Mouse (Mus musculus) embryonic facial prominence, embryonic 10.5 days (tissue): ENCODE measurements around the gene Arrb1. TPM values are rescaled to one million over a fixed set of nuclear protein-coding genes. Genes with fewer than 3 reads are reported as not detected.

Experiments
- DNase-seq: peaks from one replicate; pipeline ENCODE4 v3.0.0-alpha.2; 2017; ENCODE audit warnings: low spot score
- H3K27ac ChIP-seq: fragments of 300-500 bp; sonication (generic); replicated peaks from 2 replicates; pipeline ENCODE4 v1.5.1; 2016; ENCODE audit warnings: mild to moderate bottlenecking
- H3K27me3 ChIP-seq: fragments of 300-500 bp; sonication (generic); replicated peaks from 2 replicates; pipeline ENCODE4 v1.6.1; 2016; ENCODE audit warnings: low read depth, mild to moderate bottlenecking; ENCODE audit not compliant: poor library complexity, severe bottlenecking
- H3K36me3 ChIP-seq: fragments of 300-500 bp; sonication (generic); replicated peaks from 2 replicates; pipeline ENCODE4 v1.6.1; 2016; ENCODE audit warnings: mild to moderate bottlenecking, moderate library complexity
- H3K4me1 ChIP-seq: fragments of 300-500 bp; sonication (generic); 2 replicates; pipeline ENCODE4 v1.6.1; 2016
- H3K4me3 ChIP-seq: fragments of 300-500 bp; sonication (generic); 2 replicates; pipeline ENCODE4 v1.5.1; 2016; ENCODE audit warnings: mild to moderate bottlenecking, moderate library complexity
- H3K9me3 ChIP-seq: fragments of 300-500 bp; sonication (generic); 2 replicates; pipeline ENCODE4 v1.6.1; 2016; ENCODE audit warnings: mild to moderate bottlenecking
- WGBS: fragments of 180-500 bp; shearing (Covaris S2); methylation state at CpG from one replicate; pipeline ENCODE4 v1.1.7; 2016; 5-methylcytosine and 5-hydroxymethylcytosine counted together
- polyA plus RNA-seq: library from polyadenylated mRNA; unstranded; fragments of >200 nt; fragmentation: Nextera tagmentation; extraction: Ambion mirVana; gene quantifications from 2 replicates; pipeline ENCODE4 v1.2.1, GENCODE M21; 2016

Gene Arrb1
- polyA plus RNA-seq, 1 experiment from 2014 or later, result 12.6 TPM

GRCm38 (mm10) chr7:99618860-99619259 is 83.6 kb downstream of the Arrb1 start:
- Histone ChIP-seq H3K27ac (no peak overlapping the region), H3K4me1 (peaks cover 9% of the 10 kb centered on the region), H3K9me3 (no peaks in the 10 kb centered on the region), H3K36me3 (no peaks in the 10 kb centered on the region), H3K4me3 (no peak overlapping the region), H3K27me3 (peaks cover 44% of the 10 kb centered on the region)
- DNase-seq, result no peak
- WGBS, result 12% methylated on average over 3 of the region's 3 CpGs

- H3K27me3 ChIP-seq, result peaks cover 100% of the 10 kb centered on the region
- peak overlapping the region; percentile 63 for H3K4me3 ChIP-seq
- H3K27ac ChIP-seq, result no peak overlapping the region; the same call in 1 of the 2 replicates
Measured at GRCm38 (mm10) chr7:99625722-99626375, 90.6 kb downstream of the Arrb1 start.

DNA sequence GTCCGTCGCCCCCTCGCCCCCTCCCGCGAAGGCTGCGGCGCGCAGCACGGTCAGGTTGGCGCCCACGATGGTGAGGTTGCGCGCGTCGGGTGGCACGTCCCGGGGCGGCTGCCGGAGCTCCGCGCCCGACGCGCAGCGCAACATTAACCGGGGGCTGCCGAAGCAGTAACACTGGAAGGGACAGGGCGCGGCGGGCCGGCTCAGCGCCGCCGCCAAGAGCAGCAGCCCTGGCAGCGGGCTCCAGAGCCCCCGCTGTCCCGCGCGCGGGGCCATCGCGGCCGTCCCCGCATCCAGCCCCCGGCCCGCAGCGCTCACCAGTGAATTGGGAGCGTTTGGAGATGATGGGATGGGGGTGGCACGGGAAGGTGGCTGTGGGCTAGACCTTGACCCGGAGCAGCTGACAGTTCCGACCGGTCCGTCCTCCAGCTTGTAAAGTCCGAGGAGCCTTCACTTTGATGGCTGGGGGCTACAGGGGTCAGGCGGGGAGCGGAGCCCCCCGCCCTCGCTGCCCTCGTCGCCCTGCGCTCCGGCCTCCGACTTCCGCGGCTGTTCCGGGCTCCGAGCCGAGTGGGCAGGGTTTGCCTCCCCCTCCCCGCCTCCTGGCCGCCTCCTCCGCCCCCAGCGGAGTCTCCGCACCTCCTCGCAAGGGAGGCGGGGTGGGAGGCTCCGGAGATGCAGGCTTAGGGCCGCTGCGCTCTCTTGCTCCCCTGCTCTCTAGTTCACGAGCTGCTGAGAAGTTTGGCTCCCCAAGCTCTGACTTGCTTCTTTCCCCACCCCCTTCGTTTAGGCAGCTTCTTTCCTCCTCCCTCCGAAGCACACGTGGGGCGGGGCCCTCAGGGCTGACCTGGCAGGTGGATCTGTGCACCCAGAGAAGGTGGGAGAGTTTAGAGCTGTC is 91.4 kb downstream of the Arrb1 start, which contains the start of gene Tpbgl:
Gene Tpbgl (minus strand): TSS at position 728 of the 895 bp plus-strand sequence.
- H3K36me3 ChIP-seq, result no peaks in the 10 kb centered on the region
- DNase-seq, result peak; percentile 61
- H3K27ac ChIP-seq, result no peak within 1 kb of the TSS; the same call in 1 of the 2 replicates
- peaks cover 27% of the 10 kb centered on the region for H3K4me1 ChIP-seq
- WGBS, result under 1% methylated on average over 83 of the region's 83 CpGs
- peaks cover 100% of the 10 kb centered on the region for H3K27me3 ChIP-seq
- H3K9me3 ChIP-seq, result no peaks in the 10 kb centered on the region
- H3K4me3 ChIP-seq, result peak within 1 kb of the TSS; percentile 63

More at GRCm38 (mm10) chr7:99625722-99626375, 90.6 kb downstream of the Arrb1 start:
- under 1% methylated on average over 81 of the region's 81 CpGs for WGBS
- Histone ChIP-seq H3K9me3 (no peaks in the 10 kb centered on the region), H3K36me3 (no peaks in the 10 kb centered on the region), H3K4me1 (peaks cover 32% of the 10 kb centered on the region)
- peak; percentile 92 for DNase-seq

DNA sequence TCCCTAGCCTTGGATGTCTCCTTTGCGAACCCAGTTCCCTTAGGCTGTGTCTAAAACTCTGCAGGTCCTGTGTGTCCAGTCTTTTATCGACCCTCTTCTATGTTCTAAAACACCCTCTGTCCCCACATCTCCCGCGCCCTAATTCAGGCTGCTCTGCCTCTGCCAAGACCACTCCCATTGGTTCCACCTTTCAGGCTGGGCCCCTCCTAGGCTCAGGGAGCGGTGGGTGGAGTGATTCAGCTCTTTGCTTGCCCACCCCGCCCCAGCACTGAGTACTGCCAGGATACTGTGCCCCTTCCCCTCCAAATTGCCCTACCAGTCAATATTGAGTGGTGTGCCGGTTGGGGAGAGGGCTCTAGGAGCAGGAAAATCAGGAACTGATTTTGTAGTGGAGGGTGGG is 92.1 kb downstream of the Arrb1 start:
- DNase-seq, result no peak
- no peaks in the 10 kb centered on the region for H3K9me3 ChIP-seq
- no peak overlapping the region for H3K27ac ChIP-seq
- H3K27me3 ChIP-seq, result peaks cover 95% of the 10 kb centered on the region
- WGBS, result 5% methylated on average over 7 of the region's 7 CpGs
- peaks cover 24% of the 10 kb centered on the region for H3K4me1 ChIP-seq
- H3K4me3 ChIP-seq, result peak overlapping the region; percentile 63
- H3K36me3 ChIP-seq, result no peaks in the 10 kb centered on the region

DNA sequence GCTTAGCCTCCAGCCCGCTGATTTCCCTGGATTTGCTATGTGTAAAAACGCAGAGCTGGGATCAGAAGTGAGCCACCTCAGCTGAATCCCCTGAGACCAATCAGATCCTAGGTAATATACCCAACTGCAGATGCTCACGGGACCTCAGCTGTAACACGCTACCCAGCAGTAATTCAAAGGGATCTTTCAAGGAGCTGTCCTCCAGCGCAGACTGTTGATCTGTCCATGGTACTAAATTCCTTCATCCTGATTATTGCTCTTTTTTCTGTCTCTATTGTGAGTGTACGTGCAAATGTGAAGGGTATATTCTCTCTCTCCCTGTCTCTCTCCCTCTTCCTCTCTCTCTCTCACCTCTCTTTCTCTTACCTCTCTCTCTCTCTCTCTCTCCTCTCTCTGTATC is 97.0 kb downstream of the Arrb1 start:
- Histone ChIP-seq H3K36me3 (no peaks in the 10 kb centered on the region), H3K9me3 (no peaks in the 10 kb centered on the region), H3K27ac (no peak overlapping the region), H3K4me1 (peaks cover 5% of the 10 kb centered on the region), H3K27me3 (peaks cover 71% of the 10 kb centered on the region), H3K4me3 (no peak overlapping the region)
- WGBS, result 13% methylated on average over 6 of the region's 6 CpGs
- no peak for DNase-seq

- Histone ChIP-seq H3K36me3 (no peaks in the 10 kb centered on the region), H3K9me3 (no peaks in the 10 kb centered on the region), H3K27me3 (peaks cover 53% of the 10 kb centered on the region), H3K4me1 (0 out of 2 replicates have a peak, but pooled peaks cover 3% of the 10 kb centered on the region), H3K4me3 (no peak overlapping the region), H3K27ac (no peak overlapping the region)
- no peak for DNase-seq
- WGBS, result 67% methylated on average over 8 of the region's 8 CpGs
Measured at GRCm38 (mm10) chr7:99633966-99634665, 98.8 kb downstream of the Arrb1 start.

DNA sequence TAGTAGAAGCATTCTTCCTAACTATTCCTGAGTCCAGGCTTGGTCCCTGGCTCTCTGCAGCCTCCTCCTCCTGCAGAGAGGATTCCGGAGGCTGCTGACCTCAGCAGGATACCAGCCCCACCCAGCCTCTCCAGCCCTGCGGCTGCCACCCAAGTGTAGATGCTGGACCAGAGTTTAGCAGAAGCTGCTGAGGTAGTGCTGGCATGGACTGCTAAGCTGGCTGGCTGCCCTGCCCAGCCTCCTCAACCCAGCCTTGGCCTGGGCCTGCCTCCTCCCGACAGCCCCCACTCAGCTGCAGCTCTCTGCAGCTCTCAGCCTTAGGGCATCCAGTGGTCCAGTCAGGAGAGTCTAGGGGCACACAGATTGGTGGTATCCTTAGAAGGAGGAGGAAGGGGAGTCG is 106.0 kb downstream of the Arrb1 start:
- no peak for DNase-seq
- no peak overlapping the region for H3K4me3 ChIP-seq
- no peak overlapping the region for H3K27ac ChIP-seq

GRCm38 (mm10) chr7:99642078-99642477 is 106.8 kb downstream of the Arrb1 start:
- Histone ChIP-seq H3K27ac (no peak overlapping the region), H3K4me1 (peaks cover 12% of the 10 kb centered on the region; the same call in 1 of the 2 replicates), H3K9me3 (no peaks in the 10 kb centered on the region), H3K27me3 (peaks cover 28% of the 10 kb centered on the region), H3K36me3 (no peaks in the 10 kb centered on the region), H3K4me3 (no peak overlapping the region)
- 57% methylated on average over 3 of the region's 3 CpGs for WGBS
- no peak for DNase-seq

More for the DNA sequence above, 106.0 kb downstream of the Arrb1 start:
- WGBS, result 39% methylated on average over 4 of the region's 4 CpGs
- no peaks in the 10 kb centered on the region for H3K9me3 ChIP-seq
- peaks cover 12% of the 10 kb centered on the region; the same call in 1 of the 2 replicates for H3K4me1 ChIP-seq
- H3K27me3 ChIP-seq, result peaks cover 36% of the 10 kb centered on the region
- no peaks in the 10 kb centered on the region for H3K36me3 ChIP-seq

GRCm38 (mm10) chr7:99644701-99645100 is 109.4 kb downstream of the Arrb1 start:
- H3K4me3 ChIP-seq, result no peak overlapping the region
- DNase-seq, result no peak
- H3K9me3 ChIP-seq, result no peaks in the 10 kb centered on the region
- whole genome bisulfite sequencing, result 83% methylated on average over 7 of the region's 7 CpGs
- H3K27me3 ChIP-seq, result peaks cover 26% of the 10 kb centered on the region
- no peak overlapping the region for H3K27ac ChIP-seq
- H3K36me3 ChIP-seq, result no peaks in the 10 kb centered on the region
- H3K4me1 ChIP-seq, result peaks cover 10% of the 10 kb centered on the region; the same call in 1 of the 2 replicates

- WGBS, result 6% methylated on average over 6 of the region's 6 CpGs
- no peak overlapping the region for H3K27ac ChIP-seq
- no peak overlapping the region for H3K4me3 ChIP-seq
- peak; percentile 77 for DNase-seq
- no peaks in the 10 kb centered on the region for H3K9me3 ChIP-seq
- H3K36me3 ChIP-seq, result no peaks in the 10 kb centered on the region
- H3K4me1 ChIP-seq, result no peaks in the 10 kb centered on the region
- H3K27me3 ChIP-seq, result no peaks in the 10 kb centered on the region
Measured at GRCm38 (mm10) chr7:99648623-99649022, 113.4 kb downstream of the Arrb1 start.

DNA sequence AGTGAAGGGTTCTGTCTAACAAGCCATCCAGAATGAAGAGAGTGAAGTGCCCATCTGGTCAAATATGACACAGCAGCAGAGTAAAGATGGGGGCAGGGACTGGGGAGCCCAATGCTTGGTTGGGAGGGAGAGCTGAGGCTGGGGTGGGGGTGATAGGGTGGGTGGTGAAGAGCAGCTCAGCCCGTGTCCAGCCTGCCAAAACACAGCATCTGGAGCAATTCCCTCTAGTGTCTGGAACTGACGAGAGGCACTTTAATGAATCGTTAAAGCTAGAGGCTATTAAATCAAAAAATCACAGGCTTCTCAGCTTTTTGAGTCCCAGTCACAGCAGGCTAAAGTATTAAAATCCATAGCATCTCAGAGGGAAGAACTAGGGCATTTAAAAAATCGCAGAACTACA is 114.3 kb downstream of the Arrb1 start:
- Histone ChIP-seq H3K4me3 (no peak overlapping the region), H3K27me3 (no peaks in the 10 kb centered on the region), H3K4me1 (no peaks in the 10 kb centered on the region), H3K9me3 (no peaks in the 10 kb centered on the region), H3K36me3 (no peaks in the 10 kb centered on the region), H3K27ac (no peak overlapping the region)
- WGBS, result 74% methylated on average over 4 of the region's 4 CpGs
- no peak for DNase-seq

GRCm38 (mm10) chr7:99654244-99654643 is 119.0 kb downstream of the Arrb1 start:
- no peak for DNase-seq
- no peaks in the 10 kb centered on the region for H3K27me3 ChIP-seq
- H3K4me1 ChIP-seq, result 0 out of 2 replicates have a peak, but pooled peaks cover under 1% of the 10 kb centered on the region
- H3K4me3 ChIP-seq, result no peak overlapping the region
- H3K36me3 ChIP-seq, result no peaks in the 10 kb centered on the region
- no peaks in the 10 kb centered on the region for H3K9me3 ChIP-seq
- no peak overlapping the region for H3K27ac ChIP-seq
- WGBS, result 84% methylated on average over 11 of the region's 11 CpGs
